Mouse (Mus musculus): ENCODE results near the gene 4921530L21Rik.

GRCm38 (mm10) chr14:95913293-95913692 is 32.2 kb downstream of the 4921530L21Rik start:
- no peak for TF ChIP-seq CTCF (IDR thresholded peaks at IDR 0.05; ENCODE audit: borderline replicate concordance, insufficient read depth, low read depth, low read length)
- no peak for TF ChIP-seq POLR2A (IDR thresholded peaks at IDR 0.05; ENCODE audit: borderline replicate concordance, insufficient read depth, low read length)
